Mouse (Mus musculus) gastrocnemius, postnatal 36 days (tissue): ENCODE results near the gene Ralgps2. TPM values are rescaled to one million over a fixed set of nuclear protein-coding genes. Genes with fewer than 3 reads are reported as not detected.

Experiments
- DNase-seq, 2 experiments: peaks; one replicate each; pipeline ENCODE4 v3.0.0; 2022
- intact Hi-C: fragments of 180-260 bp; cut with DNase I; formaldehyde crosslinking; loops from one replicate; pipeline ENCODE4 v1.15.1; 2025
- long read RNA-seq, 2 experiments: library from polyadenylated mRNA; stranded (forward); transcript quantifications; one replicate each; pipeline ENCODE4 v2.0.0; 2021
- total RNA-seq, 2 experiments: library from RNA; stranded (reverse); gene quantifications; 2 replicates each; pipeline ENCODE4 v1.2.3; 2021

The Ralgps2 gene
- total RNA-seq, result 1 to 10 TPM; 1.3 to 2.9 TPM
- long read RNA-seq, experiment 1, result 0 reads
- long read RNA-seq, experiment 2, partial matches to known transcripts, result 0 of 1 reads
- long read RNA-seq, experiment 2, other reads (novel, unspliced or antisense), result 1 of 1 reads

DNA sequence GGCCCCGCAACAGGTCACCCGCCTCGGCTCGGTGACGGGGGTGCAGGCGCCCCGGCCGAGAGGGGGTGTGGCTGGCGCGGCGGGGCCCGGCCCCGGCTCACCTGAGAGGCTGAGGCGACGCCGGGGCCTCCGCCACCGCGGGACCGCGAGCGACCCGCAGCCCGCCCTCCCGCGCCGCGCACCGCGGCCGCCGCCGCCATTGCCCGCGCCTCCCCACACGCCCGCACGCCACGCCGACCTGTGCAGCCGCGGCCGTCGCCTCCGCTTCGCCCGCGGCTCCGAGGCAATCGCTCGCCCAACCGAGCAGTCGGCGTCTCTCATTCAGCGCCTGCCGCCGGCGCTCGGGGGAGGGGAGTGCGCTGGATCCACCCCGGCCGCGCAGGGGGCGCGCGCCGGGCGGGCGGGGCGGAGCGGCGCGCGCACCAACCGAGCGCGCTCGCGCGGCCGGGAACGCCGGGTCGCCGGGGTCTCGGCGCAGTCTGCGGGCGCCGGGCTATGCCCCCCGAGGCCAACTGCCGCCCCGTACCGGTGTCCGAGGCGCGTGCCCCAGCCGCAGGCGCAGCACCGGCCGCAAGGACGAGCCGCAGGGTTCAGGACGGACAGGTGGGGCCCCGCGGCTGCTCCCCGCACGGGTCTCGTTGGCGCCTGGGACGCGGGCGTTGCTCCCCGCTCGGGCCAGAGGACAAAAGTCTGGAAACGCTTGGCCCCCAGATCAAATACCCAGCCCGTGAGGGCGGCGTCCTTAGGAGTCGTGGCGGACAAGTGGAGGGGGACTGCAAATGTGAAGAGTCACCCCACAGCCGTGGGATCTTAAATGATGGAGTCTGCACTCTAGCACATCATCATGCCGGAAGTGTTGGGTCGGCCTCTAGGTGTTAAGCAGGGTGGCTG lies at the start of gene Ralgps2:
Gene Ralgps2, minus strand, starts transcription at position 376 of the 891 bp plus-strand sequence.
- intact Hi-C loops, result no loop called here
- peak; percentile 15 to 20 for DNase-seq

DNA sequence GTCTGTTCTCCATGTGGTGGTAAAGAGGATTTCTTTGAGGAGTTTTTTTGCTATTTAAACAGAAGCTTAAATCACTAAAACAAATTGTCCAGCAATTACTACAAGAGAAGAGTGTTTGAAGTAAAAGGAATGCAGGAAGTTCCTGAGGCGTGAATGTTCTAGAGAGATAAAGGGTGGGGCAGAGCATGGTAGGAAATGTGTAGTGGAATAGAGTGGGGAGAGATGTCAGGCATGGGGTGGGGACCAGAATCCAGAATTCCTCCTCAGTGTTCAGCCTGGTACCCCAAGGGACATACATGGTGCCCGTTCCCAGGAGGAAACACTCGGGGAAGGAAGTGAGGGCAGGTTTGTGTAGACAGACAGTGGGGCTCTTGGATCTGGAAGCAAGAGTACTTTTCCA lies 48.1 kb upstream of the Ralgps2 start:
- no peak for DNase-seq
- intact Hi-C loops, result no loop called here

- intact Hi-C loops, result no loop called here
- DNase-seq, result no peak
These were observed 47.4 kb upstream of the Ralgps2 start for GRCm38 (mm10) chr1:156986641-156987345.

DNA sequence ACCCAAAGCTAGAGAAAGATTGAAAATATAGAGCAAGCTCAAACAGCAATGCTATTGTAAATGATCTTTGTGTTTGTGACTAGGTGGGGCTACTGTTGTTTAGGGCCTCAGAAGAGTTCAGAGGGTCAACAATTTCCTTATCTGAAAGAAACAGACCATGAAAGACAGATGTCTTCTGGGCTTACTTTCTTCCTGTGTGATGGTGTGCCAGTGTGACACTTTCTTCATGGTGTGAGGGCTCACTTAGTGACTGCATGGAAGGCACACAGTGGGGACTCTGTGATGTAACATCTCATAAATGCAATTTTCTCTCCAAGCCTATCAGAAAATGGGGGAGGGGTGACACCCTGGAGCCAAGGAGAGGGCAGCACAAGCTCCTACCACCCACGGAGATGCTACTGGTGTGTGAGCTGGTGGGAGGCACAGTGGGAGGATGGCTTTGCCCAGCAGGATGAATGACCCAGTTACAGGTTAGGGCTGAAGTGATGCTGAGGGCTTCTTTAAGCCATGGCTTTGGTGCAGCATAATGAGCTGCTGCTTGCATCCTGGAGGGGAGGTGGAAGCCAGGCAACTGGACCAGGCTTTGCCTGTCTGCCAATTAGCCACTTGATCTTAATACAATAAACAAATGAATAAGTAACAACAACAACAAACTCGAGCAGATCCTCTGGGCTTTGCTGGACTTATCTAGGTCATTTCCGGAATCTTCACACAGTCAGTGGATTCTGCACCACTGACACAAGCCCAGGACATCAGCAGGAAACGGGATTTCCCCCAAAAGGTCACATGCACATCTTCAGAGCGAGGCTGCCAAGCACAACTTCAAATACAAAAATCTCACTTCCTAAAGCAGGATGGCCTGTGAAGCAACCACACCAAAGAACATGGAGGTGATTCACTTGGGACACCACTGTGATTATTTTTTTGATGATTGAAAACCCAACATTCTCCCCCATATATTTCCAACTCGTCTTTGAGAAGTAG lies 46.5 kb upstream of the Ralgps2 start:
- no peak for DNase-seq
- intact Hi-C loops, result no loop called here

- no peak for DNase-seq
- intact Hi-C loops, result no loop called here
These were observed 43.8 kb upstream of the Ralgps2 start for GRCm38 (mm10) chr1:156983009-156983870.

DNA sequence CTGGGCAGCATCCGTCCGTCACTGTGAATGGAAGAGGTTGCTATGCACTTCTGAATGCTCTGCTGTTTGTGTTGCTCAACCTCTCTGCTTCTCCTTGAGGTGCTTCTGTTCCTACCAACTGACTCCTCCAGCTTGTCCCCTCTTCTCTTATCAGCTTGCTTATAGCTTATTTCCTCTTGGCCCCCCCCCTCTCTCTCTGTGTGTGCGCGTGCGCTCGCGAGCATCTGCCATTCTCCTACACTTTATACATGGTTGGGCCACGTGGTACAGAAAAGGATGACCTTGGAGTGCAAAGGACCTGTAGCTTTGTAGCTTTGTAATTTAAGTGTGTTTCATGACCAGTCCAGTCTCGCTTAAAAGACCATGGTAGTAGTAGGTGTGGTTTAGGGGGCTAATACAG lies 42.5 kb upstream of the Ralgps2 start:
- DNase-seq, result no peak
- intact Hi-C loops, result no loop called here

- intact Hi-C loops, result no loop called here
- no peak for DNase-seq
These were observed 40.3 kb upstream of the Ralgps2 start for GRCm38 (mm10) chr1:156979722-156980121.

GRCm38 (mm10) chr1:156978656-156979055 lies 39.2 kb upstream of the Ralgps2 start:
- intact Hi-C loops, result no loop called here
- DNase-seq, result no peak

- no peak for DNase-seq
- intact Hi-C loops, result no loop called here
These were observed 34.4 kb upstream of the Ralgps2 start for GRCm38 (mm10) chr1:156973857-156974256.

DNA sequence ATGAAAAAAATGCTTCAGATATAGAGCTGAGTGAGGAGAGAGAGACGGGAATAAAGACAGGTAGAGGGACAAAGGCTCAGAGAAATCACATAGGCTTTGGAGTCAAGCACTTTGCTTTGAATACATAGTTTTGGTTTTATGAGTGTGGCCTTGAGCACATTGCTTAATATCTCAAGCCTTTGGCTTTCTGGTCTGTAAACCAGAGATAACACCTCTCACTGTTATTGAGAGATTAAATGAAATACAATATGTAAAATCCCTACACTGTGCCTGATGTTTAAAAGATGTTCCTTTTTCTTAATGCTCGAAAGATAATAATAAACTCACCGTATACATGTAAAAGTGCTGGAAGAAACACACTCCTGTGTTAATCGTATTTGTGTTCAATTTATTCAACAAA lies 33.0 kb upstream of the Ralgps2 start:
- no peak for DNase-seq
- intact Hi-C loops, result no loop called here

- DNase-seq, result no peak
- intact Hi-C loops, result no loop called here
These were observed 31.9 kb upstream of the Ralgps2 start for GRCm38 (mm10) chr1:156971206-156971811.

DNA sequence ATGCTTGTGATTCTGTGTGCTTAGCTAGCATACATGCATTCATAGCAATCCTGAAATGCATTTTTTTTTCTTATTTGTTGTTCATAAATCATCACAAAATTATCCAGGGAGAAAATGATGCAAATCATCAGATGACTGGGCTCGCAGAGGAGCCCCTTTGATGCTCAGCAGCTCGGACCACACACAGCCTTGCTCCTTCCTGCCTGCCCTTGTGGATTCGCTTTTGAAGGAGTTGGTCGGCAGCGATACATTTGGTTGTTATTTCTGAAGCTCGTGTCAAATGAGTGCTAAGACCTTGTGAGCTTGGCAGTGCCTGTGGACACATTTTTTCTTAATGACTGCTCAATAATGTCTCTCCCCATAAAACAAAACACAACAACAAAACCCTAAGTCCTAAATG lies 31.2 kb upstream of the Ralgps2 start:
- DNase-seq, result no peak
- intact Hi-C loops, result no loop called here

GRCm38 (mm10) chr1:156968107-156968506 lies 28.7 kb upstream of the Ralgps2 start:
- no peak for DNase-seq
- intact Hi-C loops, result no loop called here

DNA sequence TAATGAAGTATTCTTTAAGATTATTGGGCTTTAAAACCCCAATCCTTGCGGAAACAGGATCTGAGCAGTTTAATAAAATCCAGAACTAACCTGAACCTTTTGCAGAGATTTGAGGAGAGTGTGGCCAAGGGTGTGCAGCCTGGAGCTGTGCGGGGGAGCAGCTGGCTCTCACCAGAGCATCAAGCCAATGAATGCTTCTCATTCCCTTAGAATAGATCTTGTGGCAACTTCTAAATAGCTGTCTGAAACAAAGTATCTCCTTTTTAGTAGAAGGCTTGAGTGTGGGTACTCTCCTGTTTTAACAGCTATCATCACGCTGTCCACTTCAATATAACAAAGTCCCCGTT lies 25.1 kb upstream of the Ralgps2 start:
- no peak for DNase-seq
- intact Hi-C loops, result no loop called here

GRCm38 (mm10) chr1:156963871-156964585 lies 24.6 kb upstream of the Ralgps2 start:
- intact Hi-C loops, result no loop called here
- no peak for DNase-seq

GRCm38 (mm10) chr1:156961481-156962265 lies 22.2 kb upstream of the Ralgps2 start:
- intact Hi-C loops, result no loop called here
- no peak for DNase-seq

DNA sequence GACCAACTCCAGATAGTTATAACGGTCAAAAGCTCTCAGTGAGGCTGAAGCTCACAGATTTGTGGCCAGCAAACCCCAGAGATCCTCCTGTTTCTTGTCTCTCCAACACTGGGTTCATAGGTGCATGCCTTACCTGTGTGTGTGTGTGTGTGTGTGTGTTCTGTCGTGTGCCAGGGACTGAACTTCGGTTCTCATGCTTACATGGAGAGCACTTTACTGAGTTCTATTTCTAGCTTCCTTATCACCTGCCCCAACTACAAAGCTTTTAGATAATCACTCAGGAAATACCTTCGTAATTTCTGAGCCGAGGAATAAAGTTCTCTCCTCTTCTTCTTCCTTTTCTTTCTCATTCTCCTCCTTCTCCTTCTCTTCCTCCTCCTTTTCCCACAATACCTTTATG lies 19.6 kb upstream of the Ralgps2 start:
- intact Hi-C loops, result no loop called here
- DNase-seq, result no peak

- intact Hi-C loops, result no loop called here
These were observed 17.9 kb upstream of the Ralgps2 start for GRCm38 (mm10) chr1:156957360-156957759.

More at GRCm38 (mm10) chr1:156957360-156957759, 17.9 kb upstream of the Ralgps2 start:
- no peak for DNase-seq
